9 mouse cellular contexts compared by ENCODE assay signal in genomic region chr12:100131655-100132054, GRCm38 (mm10). TPM values are rescaled to one million over a fixed set of nuclear protein-coding genes. Genes with fewer than 3 reads are reported as not detected.
A peak's percentile ranks its signal among the peaks of the same experiment; 100 is the strongest.
DNase-seq lines count a peak whose midpoint lies in the region; ATAC-seq and TF ChIP-seq lines count a peak whose summit lies in the region.
"Had no signal": no experiment of that assay in that cellular context is flagged by ENCODE, and none has a peak within 500 bp of the region (broad histone marks: within the 10 kb centered on the region; RNA-seq: fewer than 3 reads in every experiment).

No protein-coding gene starts in this region.

- H3K27me3 ChIP-seq in liver, adult 2 months (ENCODE audit: control insufficient read depth, insufficient read depth, low read length), result no peaks in the 10 kb centered on the region
- no peaks in the 10 kb centered on the region for H3K27me3 ChIP-seq in liver, embryonic 11.5 days (replicated peaks; ENCODE audit: control insufficient read depth, insufficient read depth, low read length)
- no peaks in the 10 kb centered on the region for H3K27me3 ChIP-seq in midbrain, embryonic 13.5 days
- H3K27me3 ChIP-seq: embryonic facial prominence, embryonic 15.5 days had no signal

- 45% methylated on average over 8 of the region's 8 CpGs for WGBS in liver, adult 2 months
- WGBS in liver, embryonic 11.5 days, result 52% methylated on average over 8 of the region's 8 CpGs
- 45% methylated on average over 8 of the region's 8 CpGs for WGBS in midbrain, embryonic 13.5 days

- H3K27ac ChIP-seq in liver, adult 2 months (replicated peaks; ENCODE audit: insufficient read depth, low read depth, low read length), result no peak overlapping the region
- H3K27ac ChIP-seq in liver, embryonic 11.5 days (ENCODE audit: low read depth, low read length), result no peak overlapping the region
- H3K27ac ChIP-seq in midbrain, embryonic 13.5 days, result no peak overlapping the region
- H3K27ac ChIP-seq: embryonic facial prominence, embryonic 15.5 days had no signal

- ATAC-seq in liver, embryonic 11.5 days (replicated peaks; ENCODE audit: low FRiP score), result no peak; the same call in 1 of the 2 replicates
- ATAC-seq in midbrain, embryonic 13.5 days, result peak; percentile 75

- peaks cover 19% of the 10 kb centered on the region for H3K36me3 ChIP-seq in liver, adult 2 months (ENCODE audit: control insufficient read depth, insufficient read depth, low read length)
- H3K36me3 ChIP-seq in liver, embryonic 11.5 days (ENCODE audit: control insufficient read depth, insufficient read depth, low read length), result peaks cover 34% of the 10 kb centered on the region
- H3K36me3 ChIP-seq in midbrain, embryonic 13.5 days, result peaks cover 86% of the 10 kb centered on the region

- no peak for TF ChIP-seq POLR2A in liver, adult 2 months (IDR thresholded peaks at IDR 0.05; ENCODE audit: extremely low read depth, insufficient read depth, low read length)

- DNase-seq in liver, adult 2 months (ENCODE audit: extremely low read depth, low read depth, low spot score), result peak; percentile 31
- DNase-seq in liver, embryonic 11.5 days (ENCODE audit: low spot score), result no peak
- DNase-seq in adrenal gland, postnatal 36 days, result peak; percentile 69 to 74
- DNase-seq in embryo, embryonic 9.5 days (ENCODE audit: extremely low spot score), result peak; percentile 55
- peak; percentile 65 to 86 for DNase-seq in heart, postnatal 10 days
- DNase-seq in layer of hippocampus, adult 9-11 months, result peak; percentile 43
- peak; percentile 59 to 87 for DNase-seq in spleen, postnatal 4 days (ENCODE audit: low spot score in 2 of 2)

- H3K9ac ChIP-seq in liver, adult 2 months (ENCODE audit: low read depth, low read length), result no peak overlapping the region
- H3K9ac ChIP-seq in liver, embryonic 11.5 days (ENCODE audit: low read depth, low read length), result no peak overlapping the region
- H3K9ac ChIP-seq in midbrain, embryonic 13.5 days (replicated peaks), result no peak overlapping the region
- H3K9ac ChIP-seq: embryonic facial prominence, embryonic 15.5 days had no signal

- H3K4me1 ChIP-seq in liver, adult 2 months (ENCODE audit: control insufficient read depth, insufficient read depth, low read length), result no peaks in the 10 kb centered on the region
- H3K4me1 ChIP-seq in liver, embryonic 11.5 days (replicated peaks; ENCODE audit: control insufficient read depth, insufficient read depth, low read length), result peaks cover 8% of the 10 kb centered on the region
- no peaks in the 10 kb centered on the region for H3K4me1 ChIP-seq in midbrain, embryonic 13.5 days (replicated peaks)
- H3K4me1 ChIP-seq: embryonic facial prominence, embryonic 15.5 days had no signal

- no peaks in the 10 kb centered on the region for H3K79me2 ChIP-seq in liver, adult 2 months (ENCODE audit: control insufficient read depth, insufficient read depth, low read length)

- H3K4me2 ChIP-seq in liver, embryonic 11.5 days, result no peak overlapping the region
- no peak overlapping the region for H3K4me2 ChIP-seq in midbrain, embryonic 13.5 days (replicated peaks)
- H3K4me2 ChIP-seq: embryonic facial prominence, embryonic 15.5 days had no signal

- no peaks in the 10 kb centered on the region for H3K9me3 ChIP-seq in liver, embryonic 11.5 days (ENCODE audit: control insufficient read depth, low read length)
- no peaks in the 10 kb centered on the region for H3K9me3 ChIP-seq in midbrain, embryonic 13.5 days
- H3K9me3 ChIP-seq: embryonic facial prominence, embryonic 15.5 days had no signal

- TF ChIP-seq CTCF in liver, adult 2 months (IDR thresholded peaks at IDR 0.05; ENCODE audit: low read depth, low read length), result peak; percentile 84

- intact Hi-C loops in heart, postnatal 10 days (cut with DNase I), result loop anchor here (5.0 kb wide), 1 partner anchor 56 kb away; no protein-coding TSS in a partner anchor

- no peak overlapping the region for H3K4me3 ChIP-seq in liver, adult 2 months (ENCODE audit: insufficient read depth, low read depth, low read length)
- H3K4me3 ChIP-seq in liver, embryonic 11.5 days (ENCODE audit: low read depth, low read length), result no peak overlapping the region
- no peak overlapping the region for H3K4me3 ChIP-seq in midbrain, embryonic 13.5 days (replicated peaks)
- H3K4me3 ChIP-seq: embryonic facial prominence, embryonic 15.5 days had no signal

RNA-seq across cellular contexts. Expression of gene Psmc1, which starts 21.7 kb away (rescaled TPM):
- total RNA-seq in liver, adult 2 months (2014; rRNA removed), result 89.4 and 104 TPM in 2 replicates
- polyA plus RNA-seq in liver, adult 2 months (2012; rRNA removed), result 42.8 and 47.3 TPM in 2 replicates
- 324 and 347 TPM in 2 replicates for polyA plus RNA-seq in liver, embryonic 11.5 days (2014; fragmentation: Nextera tagmentation; extraction: Ambion mirVana)
- total RNA-seq in adrenal gland, postnatal 36 days (2021), result 100 to 1,000 TPM; 212 to 241 TPM
- total RNA-seq in heart, postnatal 10 days (2021), result 100 to 1,000 TPM; 141 to 147 TPM
- polyA plus RNA-seq in midbrain, embryonic 13.5 days (2015; fragmentation: Nextera tagmentation; extraction: Ambion mirVana), result 281 and 297 TPM in 2 replicates

RNA-seq across cellular contexts. Expression of gene Nrde2, which starts 27.8 kb away (rescaled TPM):
- 6.8 and 8.1 TPM in 2 replicates for total RNA-seq in liver, adult 2 months (2014; rRNA removed)
- polyA plus RNA-seq in liver, adult 2 months (2012; rRNA removed), result 3.4 and 4.5 TPM in 2 replicates
- polyA plus RNA-seq in liver, embryonic 11.5 days (2014; fragmentation: Nextera tagmentation; extraction: Ambion mirVana), result 14.0 and 14.3 TPM in 2 replicates
- 10 to 100 TPM; 11.6 to 20.2 TPM for total RNA-seq in adrenal gland, postnatal 36 days (2021)
- total RNA-seq in heart, postnatal 10 days (2021), result 10 to 100 TPM; 12.5 to 14.2 TPM
- 14.2 and 14.3 TPM in 2 replicates for polyA plus RNA-seq in midbrain, embryonic 13.5 days (2015; fragmentation: Nextera tagmentation; extraction: Ambion mirVana)
